Mouse (Mus musculus) gastrocnemius, postnatal 14 days (tissue): ENCODE results near the gene Ncmap. TPM values are rescaled to one million over a fixed set of nuclear protein-coding genes. Genes with fewer than 3 reads are reported as not detected.

Experiments used
- DNase-seq: peaks from one replicate; pipeline ENCODE4 v3.0.0; 2021; ENCODE audit warnings: mixed read lengths
- intact Hi-C: fragments of 180-260 bp; cut with DNase I; formaldehyde crosslinking; loops from one replicate; pipeline ENCODE4 v1.15.1; 2025; ENCODE audit warnings: low total_unique reads
- total RNA-seq, 2 experiments: library from RNA; stranded (reverse); gene quantifications; 2 replicates each; pipeline ENCODE4 v1.2.3; 2021

Ncmap gene
- total RNA-seq, 2 experiments from 2014 or later: 5.6 to 19.2 TPM

GRCm38 (mm10) chr4:135404916-135405315, 6.9 kb upstream of the Ncmap start:
- intact Hi-C loops: no loop called here

GRCm38 (mm10) chr4:135404048-135404447, 6.0 kb upstream of the Ncmap start:
- DNase-seq: no peak
- intact Hi-C loops: no loop called here

More at GRCm38 (mm10) chr4:135404916-135405315, 6.9 kb upstream of the Ncmap start:
- DNase-seq: no peak

- intact Hi-C loops: no loop called here
- no peak for DNase-seq
These were observed 3.9 kb upstream of the Ncmap start for GRCm38 (mm10) chr4:135401881-135402280.

- intact Hi-C loops: no loop called here
- DNase-seq: no peak
These were observed 476 bp downstream of the Ncmap start for GRCm38 (mm10) chr4:135397551-135397950.

DNA sequence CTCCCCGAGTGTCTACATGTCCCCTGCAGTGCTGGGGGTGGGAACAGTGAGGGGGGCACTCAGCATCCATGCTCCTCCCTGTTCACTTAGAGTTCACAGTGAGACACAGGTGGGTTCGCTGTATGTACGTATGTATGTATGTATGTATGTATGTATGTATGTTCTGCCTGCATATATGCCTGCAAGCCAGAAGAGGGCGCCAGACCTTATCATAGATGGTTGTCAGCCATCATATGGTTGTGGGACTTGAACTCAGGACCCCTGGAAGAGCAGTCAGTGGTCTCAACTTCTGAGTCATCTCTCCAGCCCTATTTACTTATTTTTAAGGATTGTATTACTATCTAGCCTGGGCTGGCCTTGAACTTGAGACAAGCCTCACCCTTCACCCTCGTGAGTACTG, 1.7 kb downstream of the Ncmap start:
- intact Hi-C loops: no loop called here
- no peak for DNase-seq

DNA sequence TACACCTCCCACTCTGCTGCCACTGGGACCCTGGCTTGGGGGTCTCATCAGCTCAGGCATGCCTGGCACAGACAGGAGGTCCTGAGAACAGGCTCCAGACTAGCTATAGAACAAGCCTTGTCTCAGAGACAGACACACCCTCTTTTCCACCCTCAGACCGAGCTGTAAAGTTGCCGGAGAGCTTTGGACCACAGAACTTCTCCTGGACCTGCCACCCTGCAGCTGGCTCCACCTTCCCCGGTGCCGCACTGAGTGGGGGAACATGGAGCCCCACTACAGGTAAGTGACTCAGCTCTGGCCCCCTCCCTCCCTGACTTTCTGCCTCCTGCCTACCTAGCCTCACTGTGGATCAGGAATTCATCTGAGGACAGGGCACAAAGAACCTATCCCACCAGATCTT, 2.7 kb downstream of the Ncmap start:
- intact Hi-C loops: no loop called here
- no peak for DNase-seq

DNA sequence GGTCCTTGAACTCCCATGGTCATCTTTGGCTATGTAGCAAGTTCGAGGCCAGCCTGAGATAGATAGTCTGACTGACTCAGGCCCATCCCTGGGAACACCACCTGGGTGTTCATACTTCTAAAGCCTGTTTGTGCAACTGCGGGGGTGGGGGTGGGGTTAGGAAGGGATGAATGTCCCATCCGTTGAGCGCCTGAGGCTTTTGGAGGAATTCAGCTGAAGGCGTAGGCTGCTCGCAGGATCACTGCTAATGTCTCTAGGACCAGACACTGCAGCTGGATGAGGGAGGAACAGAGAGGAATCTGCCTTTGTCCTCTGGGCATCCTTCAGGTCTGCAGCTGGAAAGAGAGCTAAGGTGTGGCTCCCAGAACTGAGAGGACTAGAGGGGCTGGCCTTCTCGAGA, 3.4 kb downstream of the Ncmap start:
- no peak for DNase-seq
- intact Hi-C loops: no loop called here

- no peak for DNase-seq
- intact Hi-C loops: no loop called here
These were observed 4.6 kb downstream of the Ncmap start for GRCm38 (mm10) chr4:135393381-135393780.

DNA sequence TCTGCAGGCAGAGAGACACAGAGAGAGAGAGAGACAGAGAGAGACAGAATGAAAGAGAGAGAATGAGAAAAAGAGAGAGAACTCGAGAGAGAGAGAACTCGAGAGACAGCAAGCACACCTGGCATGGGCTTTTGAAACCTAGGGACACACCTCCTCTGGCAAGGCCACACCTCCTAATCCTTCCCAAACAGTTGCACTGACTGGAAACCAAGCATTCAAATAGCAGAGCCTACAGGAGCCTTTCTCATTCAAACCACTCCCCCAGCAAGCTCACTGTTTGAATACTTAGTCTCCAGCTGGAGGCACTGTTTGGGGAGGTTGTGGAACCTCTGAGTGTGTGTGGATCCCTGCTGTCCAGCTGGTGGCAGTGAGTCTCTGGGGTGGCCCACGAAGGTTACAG, 5.2 kb downstream of the Ncmap start:
- DNase-seq: no peak
- intact Hi-C loops: no loop called here

GRCm38 (mm10) chr4:135391014-135391413, 7.0 kb downstream of the Ncmap start:
- no peak for DNase-seq
- intact Hi-C loops: no loop called here

DNA sequence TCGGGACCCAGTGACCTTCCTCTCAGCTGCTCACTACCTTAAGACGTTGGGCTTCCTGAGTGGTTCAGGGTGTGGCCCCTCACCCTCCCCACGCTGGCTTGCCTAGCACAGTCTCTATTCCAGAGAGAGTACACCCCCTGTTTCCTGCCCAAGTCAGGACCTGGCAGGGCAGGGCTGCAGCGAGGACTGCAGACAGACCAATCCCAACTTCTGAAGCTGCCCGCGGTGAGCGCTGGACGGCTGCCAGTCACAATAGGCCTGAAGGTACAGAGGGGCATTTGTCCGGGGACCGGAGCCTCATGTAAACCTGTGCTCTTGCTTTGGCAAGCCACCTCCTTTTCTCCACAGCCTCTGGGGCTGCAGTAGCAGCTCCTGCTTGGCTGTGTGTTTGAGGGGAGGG, 12.4 kb downstream of the Ncmap start:
- intact Hi-C loops: no loop called here
- no peak for DNase-seq

GRCm38 (mm10) chr4:135382316-135382715, 15.7 kb downstream of the Ncmap start:
- intact Hi-C loops: no loop called here
- peak; percentile 65 for DNase-seq

DNA sequence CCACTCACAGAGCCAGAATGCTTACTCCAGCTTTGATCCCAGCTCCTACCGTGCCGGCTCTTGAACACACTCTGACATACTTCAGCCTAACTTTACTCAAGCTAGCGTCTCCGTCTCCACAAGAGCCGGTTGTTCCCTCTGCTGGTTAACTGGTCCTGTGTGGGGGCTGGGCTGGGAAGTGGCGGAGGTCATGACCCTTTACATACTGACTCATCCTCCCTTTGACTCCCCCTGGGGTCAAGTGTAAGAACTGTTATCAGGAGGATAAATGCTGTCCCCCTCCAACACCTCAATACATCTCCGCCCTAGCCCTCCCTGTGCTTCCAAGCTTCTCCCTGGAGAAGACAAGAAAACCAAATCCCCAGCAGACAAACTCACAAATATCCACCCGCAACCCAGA, 16.7 kb downstream of the Ncmap start:
- DNase-seq: no peak
- intact Hi-C loops: no loop called here

GRCm38 (mm10) chr4:135377241-135377640, 20.8 kb downstream of the Ncmap start:
- DNase-seq: no peak
- intact Hi-C loops: loop anchor here (5.0 kb wide), 1 partner anchor 35 kb away; no protein-coding TSS in a partner anchor

DNA sequence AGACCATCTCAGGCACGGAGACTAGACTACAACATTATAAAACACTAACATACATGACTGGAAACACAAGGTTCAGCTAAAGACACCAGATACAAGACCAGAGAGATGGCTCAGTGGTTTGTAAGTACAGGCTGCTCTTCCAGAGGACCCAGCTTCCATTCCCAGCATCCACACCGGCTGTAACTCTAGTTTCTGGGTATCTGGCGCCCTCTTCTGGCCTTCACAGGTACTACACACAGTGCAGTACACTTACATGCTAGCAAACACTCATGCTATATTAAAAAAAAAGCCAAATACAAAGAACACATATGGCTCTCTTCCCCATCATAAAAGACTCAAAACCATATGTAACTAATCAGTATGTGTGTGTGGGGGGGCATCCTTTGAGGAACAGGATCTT, 22.6 kb downstream of the Ncmap start:
- intact Hi-C loops: loop anchor here (5.0 kb wide), 1 partner anchor 37 kb away; no protein-coding TSS in a partner anchor
- DNase-seq: no peak

DNA sequence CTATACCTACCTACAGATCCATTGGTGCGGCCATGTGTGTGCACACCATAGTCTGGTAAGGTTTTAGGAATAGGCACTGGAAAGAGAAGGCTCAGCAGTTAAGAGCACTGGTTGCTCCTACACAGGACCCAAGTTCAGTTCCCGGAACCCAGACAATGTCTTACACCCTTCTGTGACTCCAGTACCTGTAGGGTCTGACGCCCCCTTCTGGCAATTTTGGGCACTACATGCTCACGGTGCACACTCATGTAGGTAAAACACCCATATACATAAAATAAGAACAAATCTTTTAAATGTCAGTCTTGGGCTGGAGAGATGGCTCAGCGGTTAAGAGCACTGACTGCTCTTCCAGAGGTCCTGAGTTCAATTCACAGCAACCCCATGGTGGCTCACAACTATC, 24.7 kb downstream of the Ncmap start:
- intact Hi-C loops: no loop called here

DNA sequence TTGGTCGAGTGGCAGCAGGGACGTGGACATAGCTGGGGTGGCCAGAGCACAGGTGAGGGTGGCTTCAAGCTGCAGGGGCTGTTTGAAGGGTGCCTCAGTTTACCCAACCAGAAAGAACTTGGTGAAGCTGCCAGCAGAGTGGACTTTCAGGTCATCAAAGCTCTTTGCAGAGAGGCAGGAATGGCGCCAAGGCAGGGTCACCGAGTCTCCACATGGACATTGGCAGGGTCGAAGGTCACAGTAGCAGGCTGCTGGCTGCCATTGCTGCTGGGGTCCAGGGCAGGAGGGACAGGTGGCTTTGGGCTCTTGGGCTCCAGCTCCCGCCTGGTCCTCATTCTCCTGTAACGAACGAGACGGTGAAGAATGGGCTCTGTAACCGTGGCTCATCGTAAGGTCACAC, 27.7 kb downstream of the Ncmap start:
- intact Hi-C loops: no loop called here
- no peak for DNase-seq

More for the DNA sequence above, 24.7 kb downstream of the Ncmap start:
- no peak for DNase-seq

- DNase-seq: no peak
- intact Hi-C loops: no loop called here
These were observed 35.2 kb downstream of the Ncmap start for GRCm38 (mm10) chr4:135362828-135363227.

GRCm38 (mm10) chr4:135361722-135362121, 36.3 kb downstream of the Ncmap start:
- no peak for DNase-seq
- intact Hi-C loops: no loop called here

GRCm38 (mm10) chr4:135358736-135359135, 39.3 kb downstream of the Ncmap start:
- intact Hi-C loops: no loop called here
- DNase-seq: no peak

DNA sequence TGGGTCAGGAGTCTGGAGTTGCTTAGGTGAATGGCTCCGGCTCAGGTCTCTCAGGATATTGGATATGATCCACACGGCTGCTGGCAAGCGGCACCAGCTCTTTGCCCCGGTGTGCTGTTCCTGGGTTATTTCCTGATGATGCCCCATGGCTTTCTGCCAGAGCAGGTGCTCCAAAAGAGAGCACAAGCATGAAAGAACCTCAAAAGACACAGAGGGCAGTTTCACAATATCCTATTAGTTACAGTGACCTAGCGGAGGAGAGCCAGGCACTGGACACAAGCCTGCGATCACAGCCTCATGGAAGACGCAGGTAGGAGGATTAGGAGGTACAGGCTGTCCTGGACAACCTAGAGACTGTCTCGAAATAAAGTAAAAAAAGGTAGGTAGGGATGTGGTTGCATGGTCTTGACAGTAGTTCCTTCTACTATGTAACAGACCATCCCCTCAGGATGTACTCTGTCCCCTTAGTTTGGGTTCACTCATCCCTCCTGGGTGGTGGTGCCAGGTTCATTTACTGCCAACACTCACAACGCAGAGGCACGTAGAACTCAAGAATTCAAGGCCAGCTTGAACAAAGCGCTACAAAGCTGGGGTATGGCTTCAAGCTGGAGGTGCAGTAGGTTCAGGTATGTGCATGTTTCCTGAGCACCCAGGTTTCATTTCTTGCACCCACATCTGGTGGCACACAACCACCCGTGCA, 40.7 kb downstream of the Ncmap start:
- no peak for DNase-seq
- intact Hi-C loops: no loop called here
